Mouse (Mus musculus): ENCODE measurements around the gene Eva1b. TPM values are rescaled to one million over a fixed set of nuclear protein-coding genes. Genes with fewer than 3 reads are reported as not detected.
A peak's percentile ranks its signal among the peaks of the same experiment; 100 is the strongest.
"Not testable (repeated sequence)": the region's sequence is repeated elsewhere in the genome, so short reads cannot be mapped to it uniquely, and the experiment has no call there.

The Eva1b gene
- total RNA-seq, 2 experiments from 2014 or later, result 2.4 to 2.9 TPM

- no peak for DNase-seq (ENCODE audit: low spot score in 2 of 2)
Measured at GRCm38 (mm10) chr4:126152864-126153263, 5.3 kb downstream of the Eva1b start.

DNA sequence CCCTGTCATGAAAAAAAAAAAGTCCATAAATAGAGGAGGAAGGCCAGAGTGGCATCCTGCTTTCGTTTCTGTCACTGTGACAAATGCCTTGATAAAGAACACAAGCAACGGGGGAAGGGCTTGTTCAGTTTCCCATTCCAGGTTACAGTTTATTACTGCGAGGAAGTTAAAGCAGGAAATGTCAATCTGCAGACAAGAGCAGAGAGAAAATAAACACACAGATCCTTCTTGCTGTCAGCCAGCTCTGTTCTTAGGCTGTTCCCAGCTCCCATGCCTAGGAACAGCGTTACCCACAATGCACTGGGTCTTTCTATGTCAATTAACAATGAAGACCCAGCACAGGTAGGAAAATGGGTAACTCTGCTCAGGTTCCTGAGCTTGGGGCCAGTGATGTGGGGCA lies 7.6 kb downstream of the Eva1b start:
- no peak for DNase-seq (ENCODE audit: low spot score in 2 of 2)

GRCm38 (mm10) chr4:126155869-126156268 lies 8.3 kb downstream of the Eva1b start:
- no peak for DNase-seq (ENCODE audit: low spot score in 2 of 2)

DNA sequence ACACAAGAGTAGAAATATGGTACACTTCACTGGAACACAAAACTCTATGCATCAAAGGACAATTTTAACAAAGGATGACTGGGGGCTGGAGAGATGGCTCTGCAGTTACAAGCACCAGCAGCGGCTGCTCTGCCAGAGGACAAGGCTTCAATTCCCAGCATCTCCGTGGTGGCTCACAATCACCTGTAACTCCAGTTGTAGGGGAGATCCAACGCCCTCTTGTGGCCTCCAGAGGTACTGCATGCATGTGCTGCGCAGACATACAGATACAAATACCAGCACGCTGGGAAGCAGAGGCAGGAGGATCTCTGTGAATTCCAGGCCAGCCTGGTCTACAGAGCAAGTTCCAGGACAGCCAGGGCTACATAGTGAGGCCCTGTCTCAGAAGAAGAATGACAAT lies 9.1 kb downstream of the Eva1b start:
- no peak for DNase-seq (ENCODE audit: low spot score in 2 of 2)

- DNase-seq (ENCODE audit: low spot score in 2 of 2), result no peak
Measured at GRCm38 (mm10) chr4:126157562-126157961, 10.0 kb downstream of the Eva1b start.

DNA sequence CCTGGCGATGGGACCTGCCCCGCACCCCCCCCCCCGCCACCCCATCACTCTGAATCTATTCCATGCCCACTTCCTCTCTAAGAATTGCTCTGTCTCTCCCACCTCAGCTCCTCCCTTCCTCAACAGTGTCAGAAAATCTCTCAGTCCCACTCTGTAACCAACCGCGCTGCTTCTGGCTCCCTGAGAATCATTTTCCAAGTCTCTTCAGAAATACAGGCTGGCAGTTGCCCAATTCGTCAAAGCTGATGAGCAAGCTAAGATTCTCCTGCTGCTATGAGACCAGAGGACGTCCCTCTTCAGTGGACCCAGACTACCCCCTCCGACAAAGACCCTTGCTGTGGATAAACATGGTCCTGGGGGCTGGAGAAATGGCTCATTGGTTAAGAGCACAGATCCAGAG lies 11.9 kb downstream of the Eva1b start:
- DNase-seq (ENCODE audit: low spot score in 2 of 2), result no peak

DNA sequence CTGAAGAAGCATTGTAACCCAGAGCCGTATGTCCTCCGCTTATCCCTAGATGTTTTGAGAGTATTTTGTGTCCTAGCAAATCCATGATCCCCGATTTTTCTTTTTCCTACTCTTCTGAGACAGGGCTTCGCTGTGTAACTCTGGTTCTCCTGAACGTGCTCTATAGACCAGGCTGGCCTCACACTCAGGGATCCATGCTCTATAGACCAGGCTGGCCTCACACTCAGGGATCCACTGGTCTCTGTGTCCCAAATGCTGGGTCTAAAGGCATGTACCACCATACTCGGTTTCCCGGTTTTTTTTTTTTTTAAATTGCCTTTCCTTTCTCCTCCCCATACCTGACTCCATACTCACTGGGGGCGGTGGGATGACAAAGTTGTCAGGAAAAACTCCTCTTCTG lies 13.4 kb downstream of the Eva1b start:
- DNase-seq (ENCODE audit: low spot score in 2 of 2), result no peak

DNA sequence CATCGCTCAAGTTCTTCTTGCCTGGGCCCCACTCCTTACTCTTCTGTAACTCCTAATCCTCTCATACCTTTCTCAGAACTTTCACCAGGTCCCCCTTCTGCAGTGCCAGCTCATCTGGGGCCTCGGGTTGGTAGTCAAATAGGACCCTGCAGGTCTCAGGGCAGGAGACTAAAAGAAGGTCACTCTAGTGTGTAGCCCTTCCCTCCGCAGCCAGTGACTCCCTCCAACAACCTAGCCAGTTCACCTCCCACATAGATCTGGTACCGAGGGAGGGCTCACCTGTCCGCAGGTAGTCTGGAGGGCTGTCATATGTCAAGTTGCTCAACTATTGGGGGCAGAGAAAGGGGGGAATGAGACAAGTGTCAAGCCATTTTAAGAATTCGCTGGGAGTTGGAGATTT lies 13.9 kb downstream of the Eva1b start:
- no peak for DNase-seq (ENCODE audit: low spot score in 2 of 2)

DNA sequence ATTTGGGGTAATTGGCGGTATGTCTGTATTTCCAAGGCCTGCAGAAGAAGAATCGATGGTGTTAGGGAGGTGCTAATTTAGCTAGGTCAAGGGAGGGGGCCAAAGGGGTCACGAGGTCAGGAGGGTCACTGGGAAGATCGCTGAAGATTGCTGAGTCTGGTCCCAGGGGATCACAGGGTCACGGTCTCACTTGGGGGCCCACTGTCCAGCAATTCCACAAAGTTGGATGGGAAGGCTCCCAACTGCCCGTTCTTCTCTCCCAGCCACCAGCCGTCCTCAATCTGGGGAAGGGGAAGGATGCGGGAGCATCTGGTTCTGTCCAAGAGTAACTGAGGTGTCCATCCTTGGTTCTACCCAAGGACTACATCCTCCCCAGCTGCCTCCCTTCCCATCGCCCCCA lies 14.4 kb downstream of the Eva1b start:
- no peak for DNase-seq (ENCODE audit: low spot score in 2 of 2)

DNA sequence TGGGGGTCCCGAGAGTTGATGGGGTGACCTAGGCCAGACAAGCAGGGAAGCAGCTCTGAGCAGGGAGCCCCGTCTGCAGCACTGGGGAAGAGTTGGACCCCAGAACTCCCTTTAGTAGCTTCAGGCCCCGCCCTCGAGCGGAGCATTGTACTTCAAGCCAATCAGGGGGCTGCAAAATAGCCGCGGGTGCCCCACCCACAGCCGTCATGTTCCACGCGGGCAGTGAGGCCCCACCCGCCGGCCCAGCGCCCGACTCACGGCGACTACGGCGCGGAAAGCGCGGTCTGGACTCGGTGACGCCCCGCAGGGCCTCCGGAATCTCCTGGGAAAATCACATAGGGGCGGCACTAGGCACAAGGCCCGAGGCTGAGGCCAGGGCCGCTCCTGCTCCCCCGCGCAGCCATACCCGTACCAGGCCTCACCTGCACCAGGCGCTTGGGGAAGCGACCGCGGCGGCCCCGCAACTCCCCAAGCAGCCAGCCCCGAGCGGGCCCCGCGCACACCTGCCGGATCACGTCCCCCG lies 15.1 kb downstream of the Eva1b start:
- DNase-seq (ENCODE audit: low spot score in 2 of 2), result peak; percentile 73 to 80

GRCm38 (mm10) chr4:126163067-126163659 lies 15.6 kb downstream of the Eva1b start, which contains the start of gene Sh3d21:
TSS of gene Sh3d21 (minus strand) at chr4:126163491.
- DNase-seq (ENCODE audit: low spot score in 2 of 2), result no peak

DNA sequence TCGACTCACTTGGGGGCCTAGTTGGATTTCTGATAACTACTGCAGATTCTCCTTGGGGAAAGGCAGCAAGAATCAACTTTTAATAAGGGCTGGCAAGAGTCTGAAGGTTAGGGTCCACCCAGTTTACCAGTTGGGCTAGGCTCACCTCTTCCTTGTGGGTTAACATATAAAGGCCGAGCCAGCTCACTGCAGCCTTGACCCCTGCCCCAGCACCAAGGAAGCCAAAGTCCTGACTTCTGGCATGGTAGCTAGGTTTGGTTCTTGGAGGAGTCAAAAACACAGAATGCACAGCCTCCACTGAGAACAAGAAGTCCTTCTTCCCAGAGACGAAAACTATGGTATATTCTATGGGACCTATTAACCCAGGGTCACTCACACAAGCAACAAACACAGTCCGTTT lies 16.1 kb downstream of the Eva1b start:
- no peak for DNase-seq (ENCODE audit: low spot score in 2 of 2)

DNA sequence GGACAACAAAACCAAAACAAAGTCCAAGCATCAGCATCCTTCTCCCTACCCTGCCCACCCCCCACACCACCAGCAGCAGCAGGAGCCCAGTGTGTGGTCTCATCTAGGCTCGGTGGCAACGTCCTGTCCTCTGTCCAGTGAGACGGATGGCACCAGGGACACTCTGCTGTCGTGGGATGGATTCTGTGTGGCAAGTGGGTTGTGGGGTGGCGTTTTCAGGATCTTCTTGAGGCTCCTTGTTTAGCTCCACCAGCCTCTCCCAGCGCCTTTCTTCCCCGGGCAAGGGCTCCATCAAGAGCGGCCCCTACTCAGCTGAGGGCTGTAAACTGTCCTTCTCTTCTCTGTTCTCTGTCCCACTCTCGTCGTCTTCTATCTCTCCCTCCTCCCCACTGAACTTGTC lies 17.5 kb downstream of the Eva1b start:
- DNase-seq (ENCODE audit: low spot score in 2 of 2), result not testable (repeated sequence)

DNA sequence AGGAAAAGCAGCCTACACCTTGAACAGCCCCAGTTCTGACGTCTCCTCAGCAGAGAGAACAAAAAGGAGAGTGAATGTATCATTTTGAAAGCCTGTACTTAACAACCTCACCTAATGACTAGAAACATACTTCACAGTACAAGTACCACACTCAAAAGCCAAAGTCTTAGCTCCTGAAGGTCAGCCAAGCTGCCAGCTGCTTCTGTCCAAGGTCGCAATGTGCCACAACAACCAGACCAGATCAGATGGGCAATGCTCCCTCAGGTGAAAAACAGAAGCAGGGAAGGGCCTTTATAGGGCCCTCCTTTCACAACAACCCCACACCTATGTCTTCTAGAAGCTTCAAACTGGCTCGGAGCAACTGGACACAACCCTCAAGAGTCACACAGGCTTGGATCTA lies 18.5 kb downstream of the Eva1b start:
- DNase-seq (ENCODE audit: low spot score in 2 of 2), result no peak

GRCm38 (mm10) chr4:126168851-126169250 lies 21.3 kb downstream of the Eva1b start:
- no peak for DNase-seq (ENCODE audit: low spot score in 2 of 2)

GRCm38 (mm10) chr4:126170737-126171136 lies 23.2 kb downstream of the Eva1b start:
- DNase-seq (ENCODE audit: low spot score in 2 of 2), result not testable (repeated sequence)

DNA sequence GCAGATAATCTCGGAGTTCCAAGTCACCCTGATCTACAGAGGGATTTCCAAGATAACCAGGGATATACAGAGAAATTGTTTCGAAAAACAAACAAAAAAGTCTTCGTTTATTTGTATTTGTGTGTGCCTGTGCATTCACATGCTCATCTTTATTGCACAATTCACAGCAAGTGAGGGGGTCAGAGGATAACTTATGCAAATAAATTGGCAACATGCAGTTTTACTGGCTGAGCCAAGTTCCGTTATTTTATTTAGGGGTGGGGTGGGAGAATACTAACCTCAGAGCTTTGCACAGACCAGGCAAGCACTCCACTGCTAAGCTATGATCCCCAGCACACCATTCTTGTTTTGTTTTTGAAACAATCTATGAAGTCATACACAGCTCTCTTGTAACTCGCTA lies 26.3 kb downstream of the Eva1b start:
- DNase-seq (ENCODE audit: low spot score in 2 of 2), result no peak

DNA sequence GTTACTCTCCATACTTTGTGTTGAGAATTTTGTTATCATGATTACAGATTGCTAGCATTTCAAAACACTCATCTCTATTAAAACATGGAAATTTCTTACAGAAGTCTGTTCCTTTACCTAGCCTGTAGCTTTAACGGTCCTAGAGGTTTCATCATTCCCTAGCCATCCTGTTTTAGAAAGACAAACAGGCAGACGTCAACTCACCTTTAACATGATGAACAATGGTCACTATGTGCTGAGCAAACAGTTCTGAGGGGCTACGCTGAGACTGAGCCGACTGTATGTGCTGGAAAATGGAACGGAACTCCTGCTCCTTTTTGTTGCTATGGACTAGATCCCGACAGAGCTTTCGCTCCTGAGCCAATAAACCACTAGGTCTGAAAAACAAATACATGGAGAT lies 28.4 kb downstream of the Eva1b start:
- DNase-seq (ENCODE audit: low spot score in 2 of 2), result not testable (repeated sequence)

DNA sequence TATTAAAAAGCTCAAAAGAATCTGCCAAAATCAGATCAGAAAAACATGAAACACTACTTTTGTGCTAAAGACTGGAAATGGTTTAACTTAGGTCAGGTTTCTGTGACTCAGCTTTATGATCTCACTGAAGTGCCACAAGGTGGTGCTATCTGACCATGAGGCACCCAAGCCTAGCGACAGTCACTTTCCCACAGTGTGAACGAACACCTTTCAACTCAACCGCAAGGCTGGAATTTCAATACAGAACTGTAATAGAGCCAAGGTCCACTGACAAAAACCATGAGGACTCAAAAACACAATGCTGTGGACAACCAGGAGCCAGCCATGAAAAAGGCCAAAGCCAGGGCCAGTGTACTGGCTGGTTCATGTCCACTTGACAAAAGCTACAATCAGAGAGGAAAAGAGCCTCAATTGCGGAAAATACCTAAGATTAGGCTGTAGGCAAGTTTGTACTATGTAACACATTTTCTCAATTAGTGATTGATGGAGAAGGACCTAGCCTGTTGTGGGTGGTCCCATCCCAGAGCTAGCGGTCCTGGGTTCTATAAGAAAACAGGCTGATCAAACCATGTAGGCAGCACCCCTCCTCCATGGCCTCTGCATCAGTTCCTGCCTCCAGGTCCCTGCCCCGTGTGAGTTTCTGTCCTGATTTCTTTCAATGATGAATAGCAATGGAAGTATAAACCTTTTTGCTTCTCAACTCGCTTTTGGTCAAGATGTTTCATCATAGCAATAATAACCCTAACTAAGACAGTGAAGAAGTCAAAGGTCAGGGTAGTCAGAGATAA lies 33.8 kb downstream of the Eva1b start:
- peak; percentile 27 to 49 for DNase-seq (ENCODE audit: low spot score in 2 of 2)

DNA sequence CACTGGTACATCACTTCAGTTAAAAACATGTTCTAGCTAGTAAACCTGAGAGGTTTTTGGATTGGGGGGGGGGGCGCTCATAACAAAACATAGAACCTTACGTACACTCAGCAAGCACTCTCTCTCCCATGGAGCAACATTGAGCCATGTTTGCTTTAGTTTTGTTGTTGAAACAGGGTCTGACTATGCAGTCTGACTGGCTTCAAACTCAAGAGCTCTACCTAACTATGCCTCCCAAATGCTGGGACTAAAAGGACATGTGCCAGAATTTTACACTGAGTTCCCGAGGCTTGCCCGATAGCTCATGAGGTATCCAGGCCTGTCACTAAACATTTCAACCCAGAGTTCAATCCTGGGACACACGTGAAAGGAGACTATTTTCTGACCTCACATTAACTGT lies 35.5 kb downstream of the Eva1b start:
- no peak for DNase-seq (ENCODE audit: low spot score in 2 of 2)

DNA sequence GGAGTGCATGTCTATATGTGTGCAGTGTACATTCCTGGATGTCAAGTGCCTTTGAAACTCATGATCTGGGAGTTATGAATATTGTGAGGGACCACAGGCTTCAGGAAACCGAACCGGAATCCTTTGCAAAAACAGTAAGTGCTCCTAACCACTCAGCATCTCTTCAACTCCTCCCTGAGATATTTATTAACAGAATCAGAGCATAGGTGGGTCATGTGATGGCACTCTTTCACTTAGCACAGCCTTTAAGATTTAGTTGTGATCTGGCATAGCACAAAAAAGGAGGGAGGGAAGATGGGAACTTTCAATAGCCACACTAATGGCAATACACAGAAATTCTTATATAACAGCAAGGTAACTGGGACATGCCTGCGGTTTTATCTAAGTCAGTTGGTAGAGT lies 39.6 kb downstream of the Eva1b start:
- no peak for DNase-seq (ENCODE audit: low spot score in 2 of 2)

DNA sequence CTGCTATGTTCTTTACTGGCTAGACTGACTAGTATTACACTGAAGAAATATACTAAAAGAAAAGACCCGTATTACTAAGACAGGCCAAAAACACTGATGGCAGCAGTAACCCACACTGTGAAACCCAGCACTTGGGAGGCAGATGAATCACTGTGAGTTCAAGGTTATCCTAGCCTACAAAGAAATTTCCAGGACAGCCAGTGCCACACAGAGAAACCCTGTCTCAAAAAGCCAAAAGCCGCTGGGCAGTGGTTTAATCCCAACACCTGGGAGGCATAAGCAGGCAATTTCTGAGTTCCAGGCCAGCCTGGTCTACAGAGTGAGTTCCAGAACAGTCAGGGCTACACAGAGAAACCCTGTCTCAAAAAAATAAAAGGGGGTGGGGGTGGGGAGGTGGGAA lies 43.1 kb downstream of the Eva1b start:
- DNase-seq (ENCODE audit: low spot score in 2 of 2), result no peak

GRCm38 (mm10) chr4:126194216-126194615 lies 46.7 kb downstream of the Eva1b start:
- DNase-seq (ENCODE audit: low spot score in 2 of 2), result no peak
